Mouse (Mus musculus): ENCODE measurements at regions not wholly inside any gene's neighbourhood (a gene's known extent, or its start where the extent isn't known, plus 50 kb on each side); places are given as distances from the start of the nearest gene placed in this dataset.

- Histone ChIP-seq H3K9ac (ENCODE audit: low read depth, low read length) (no peak overlapping the region), H3K27ac (replicated peaks; ENCODE audit: insufficient read depth, low read depth, low read length) (no peak overlapping the region), H3K36me3 (ENCODE audit: control insufficient read depth, insufficient read depth, low read length) (no peaks in the 10 kb centered on the region), H3K4me1 (ENCODE audit: control insufficient read depth, insufficient read depth, low read length) (no peaks in the 10 kb centered on the region), H3K4me3 (ENCODE audit: insufficient read depth, low read depth, low read length) (no peak overlapping the region), H3K27me3 (ENCODE audit: control insufficient read depth, insufficient read depth, low read length) (no peaks in the 10 kb centered on the region), H3K79me2 (ENCODE audit: control insufficient read depth, insufficient read depth, low read length) (no peaks in the 10 kb centered on the region)
- no peak for TF ChIP-seq POLR2A (IDR thresholded peaks at IDR 0.05; ENCODE audit: extremely low read depth, insufficient read depth, low read length)
- no peak for TF ChIP-seq CTCF (IDR thresholded peaks at IDR 0.05; ENCODE audit: low read depth, low read length)
- 73% methylated on average over 1 of the region's 1 CpGs for WGBS
- no peak for DNase-seq (ENCODE audit: extremely low read depth, low read depth, low spot score)
Measured at GRCm38 (mm10) chr6:148514645-148515044, 70.5 kb upstream of the Tmtc1 start.

GRCm38 (mm10) chr6:148514124-148514523, 69.9 kb upstream of the Tmtc1 start:
- no peaks in the 10 kb centered on the region for H3K27me3 ChIP-seq (ENCODE audit: control insufficient read depth, insufficient read depth, low read length)
- no peak overlapping the region for H3K27ac ChIP-seq (replicated peaks; ENCODE audit: insufficient read depth, low read depth, low read length)
- H3K4me1 ChIP-seq (ENCODE audit: control insufficient read depth, insufficient read depth, low read length) = no peaks in the 10 kb centered on the region
- 84% methylated on average over 6 of the region's 6 CpGs for WGBS
- H3K36me3 ChIP-seq (ENCODE audit: control insufficient read depth, insufficient read depth, low read length) = no peaks in the 10 kb centered on the region
- TF ChIP-seq CTCF (IDR thresholded peaks at IDR 0.05; ENCODE audit: low read depth, low read length) (no peak), POLR2A (IDR thresholded peaks at IDR 0.05; ENCODE audit: extremely low read depth, insufficient read depth, low read length) (no peak)
- DNase-seq (ENCODE audit: extremely low read depth, low read depth, low spot score) = no peak
- H3K9ac ChIP-seq (ENCODE audit: low read depth, low read length) = no peak overlapping the region
- no peaks in the 10 kb centered on the region for H3K79me2 ChIP-seq (ENCODE audit: control insufficient read depth, insufficient read depth, low read length)
- no peak overlapping the region for H3K4me3 ChIP-seq (ENCODE audit: insufficient read depth, low read depth, low read length)

GRCm38 (mm10) chr6:148513134-148513533, 68.9 kb upstream of the Tmtc1 start:
- Histone ChIP-seq H3K9ac (ENCODE audit: low read depth, low read length) (no peak overlapping the region), H3K27ac (replicated peaks; ENCODE audit: insufficient read depth, low read depth, low read length) (no peak overlapping the region), H3K79me2 (ENCODE audit: control insufficient read depth, insufficient read depth, low read length) (no peaks in the 10 kb centered on the region), H3K4me1 (ENCODE audit: control insufficient read depth, insufficient read depth, low read length) (no peaks in the 10 kb centered on the region), H3K36me3 (ENCODE audit: control insufficient read depth, insufficient read depth, low read length) (no peaks in the 10 kb centered on the region), H3K27me3 (ENCODE audit: control insufficient read depth, insufficient read depth, low read length) (no peaks in the 10 kb centered on the region), H3K4me3 (ENCODE audit: insufficient read depth, low read depth, low read length) (no peak overlapping the region)
- WGBS = 36% methylated on average over 2 of the region's 2 CpGs
- DNase-seq (ENCODE audit: extremely low read depth, low read depth, low spot score) = no peak
- no peak for TF ChIP-seq CTCF (IDR thresholded peaks at IDR 0.05; ENCODE audit: low read depth, low read length)
- TF ChIP-seq POLR2A (IDR thresholded peaks at IDR 0.05; ENCODE audit: extremely low read depth, insufficient read depth, low read length) = no peak

- no peak for DNase-seq (ENCODE audit: extremely low read depth, low read depth, low spot score)
- Histone ChIP-seq H3K27ac (replicated peaks; ENCODE audit: insufficient read depth, low read depth, low read length) (no peak overlapping the region), H3K79me2 (ENCODE audit: control insufficient read depth, insufficient read depth, low read length) (no peaks in the 10 kb centered on the region), H3K27me3 (ENCODE audit: control insufficient read depth, insufficient read depth, low read length) (no peaks in the 10 kb centered on the region), H3K36me3 (ENCODE audit: control insufficient read depth, insufficient read depth, low read length) (no peaks in the 10 kb centered on the region), H3K9ac (ENCODE audit: low read depth, low read length) (no peak overlapping the region), H3K4me1 (ENCODE audit: control insufficient read depth, insufficient read depth, low read length) (no peaks in the 10 kb centered on the region), H3K4me3 (ENCODE audit: insufficient read depth, low read depth, low read length) (no peak overlapping the region)
- TF ChIP-seq CTCF (IDR thresholded peaks at IDR 0.05; ENCODE audit: low read depth, low read length) (no peak), POLR2A (IDR thresholded peaks at IDR 0.05; ENCODE audit: extremely low read depth, insufficient read depth, low read length) (no peak)
- 88% methylated on average over 2 of the region's 2 CpGs for WGBS
Measured at GRCm38 (mm10) chr6:148505325-148505724, 61.1 kb upstream of the Tmtc1 start.

- no peak overlapping the region for H3K4me3 ChIP-seq (ENCODE audit: insufficient read depth, low read depth, low read length)
- H3K4me1 ChIP-seq (ENCODE audit: control insufficient read depth, insufficient read depth, low read length) = no peaks in the 10 kb centered on the region
- H3K27ac ChIP-seq (replicated peaks; ENCODE audit: insufficient read depth, low read depth, low read length) = no peak overlapping the region
- H3K9ac ChIP-seq (ENCODE audit: low read depth, low read length) = no peak overlapping the region
- no peaks in the 10 kb centered on the region for H3K79me2 ChIP-seq (ENCODE audit: control insufficient read depth, insufficient read depth, low read length)
- TF ChIP-seq POLR2A (IDR thresholded peaks at IDR 0.05; ENCODE audit: extremely low read depth, insufficient read depth, low read length) (no peak), CTCF (IDR thresholded peaks at IDR 0.05; ENCODE audit: low read depth, low read length) (no peak)
- no peaks in the 10 kb centered on the region for H3K36me3 ChIP-seq (ENCODE audit: control insufficient read depth, insufficient read depth, low read length)
- WGBS = 62% methylated on average over 9 of the region's 9 CpGs
- no peak for DNase-seq (ENCODE audit: extremely low read depth, low read depth, low spot score)
- H3K27me3 ChIP-seq (ENCODE audit: control insufficient read depth, insufficient read depth, low read length) = no peaks in the 10 kb centered on the region
Measured at GRCm38 (mm10) chr6:148500251-148501179, 56.3 kb upstream of the Tmtc1 start.

All from liver, adult 2 months (tissue).